Mouse (Mus musculus): ENCODE results near the gene Rom1. TPM values are rescaled to one million over a fixed set of nuclear protein-coding genes. Genes with fewer than 3 reads are reported as not detected.

The Rom1 gene
- polyA plus RNA-seq, 1 experiment from 2014 or later = 2.3 TPM

- WGBS = 21% methylated on average over 10 of the region's 10 CpGs
- no peaks in the 10 kb centered on the region for H3K9me3 ChIP-seq
- peaks cover 19% of the 10 kb centered on the region for H3K36me3 ChIP-seq
- H3K4me3 ChIP-seq = peak overlapping the region; percentile 94
- no peaks in the 10 kb centered on the region for H3K27me3 ChIP-seq (replicated peaks)
- H3K27ac ChIP-seq = 0 out of 2 replicates have a peak overlapping the region, but pooled peaks have one; percentile 96
- peak overlapping the region; percentile 75 for H3K4me2 ChIP-seq (replicated peaks)
- ATAC-seq (ENCODE audit: low FRiP score, low read depth) = peak; percentile 46
- H3K9ac ChIP-seq = peak overlapping the region; percentile 57
- H3K4me1 ChIP-seq = peaks cover 27% of the 10 kb centered on the region
Observed at GRCm38 (mm10) chr19:8941136-8941514, 12.0 kb upstream of the Rom1 start.

- Histone ChIP-seq H3K36me3 (peaks cover 15% of the 10 kb centered on the region), H3K27me3 (replicated peaks) (no peaks in the 10 kb centered on the region), H3K27ac (0 out of 2 replicates have a peak overlapping the region, but pooled peaks have one; percentile 96), H3K9me3 (no peaks in the 10 kb centered on the region), H3K9ac (no peak overlapping the region), H3K4me2 (replicated peaks) (peak overlapping the region; percentile 75), H3K4me1 (peaks cover 27% of the 10 kb centered on the region), H3K4me3 (no peak overlapping the region)
- ATAC-seq (ENCODE audit: low FRiP score, low read depth) = no peak
- WGBS = 77% methylated on average over 15 of the region's 15 CpGs
Observed at GRCm38 (mm10) chr19:8940526-8941133, 11.5 kb upstream of the Rom1 start.

GRCm38 (mm10) chr19:8936736-8937135 is 7.6 kb upstream of the Rom1 start:
- H3K4me2 ChIP-seq (replicated peaks) = no peak overlapping the region
- H3K27ac ChIP-seq = no peak overlapping the region
- no peaks in the 10 kb centered on the region for H3K9me3 ChIP-seq
- H3K36me3 ChIP-seq = peaks cover 14% of the 10 kb centered on the region; the same call in 1 of the 2 replicates
- H3K9ac ChIP-seq = no peak overlapping the region
- H3K4me1 ChIP-seq = peaks cover 11% of the 10 kb centered on the region
- no peaks in the 10 kb centered on the region for H3K27me3 ChIP-seq (replicated peaks)
- WGBS = 95% methylated on average over 2 of the region's 2 CpGs
- no peak for ATAC-seq (ENCODE audit: low FRiP score, low read depth)
- no peak overlapping the region for H3K4me3 ChIP-seq

- H3K27me3 ChIP-seq (replicated peaks) = no peaks in the 10 kb centered on the region
- ATAC-seq (ENCODE audit: low FRiP score, low read depth) = no peak
- H3K9ac ChIP-seq = no peak overlapping the region
- H3K4me1 ChIP-seq = peaks cover 20% of the 10 kb centered on the region
- 84% methylated on average over 7 of the region's 7 CpGs for WGBS
- peak overlapping the region; percentile 84 for H3K4me2 ChIP-seq (replicated peaks)
- peaks cover 29% of the 10 kb centered on the region for H3K36me3 ChIP-seq
- no peaks in the 10 kb centered on the region for H3K9me3 ChIP-seq
- H3K27ac ChIP-seq = no peak overlapping the region
- H3K4me3 ChIP-seq = no peak overlapping the region; the same call in 1 of the 2 replicates
Observed at GRCm38 (mm10) chr19:8930771-8931170, 1.6 kb upstream of the Rom1 start.

- Histone ChIP-seq H3K27ac (no peak overlapping the region), H3K4me3 (peak overlapping the region; percentile 59), H3K27me3 (replicated peaks) (no peaks in the 10 kb centered on the region), H3K9me3 (no peaks in the 10 kb centered on the region), H3K4me2 (replicated peaks) (peak overlapping the region; percentile 84), H3K4me1 (peaks cover 20% of the 10 kb centered on the region), H3K36me3 (peaks cover 34% of the 10 kb centered on the region), H3K9ac (peak overlapping the region; percentile 72)
- peak; percentile 13; the same call in 1 of the 2 replicates for ATAC-seq (ENCODE audit: low FRiP score, low read depth)
- WGBS = 16% methylated on average over 11 of the region's 11 CpGs
Observed at GRCm38 (mm10) chr19:8930117-8930516, 961 bp upstream of the Rom1 start.

GRCm38 (mm10) chr19:8928689-8929223 is 400 bp downstream of the Rom1 start:
- Histone ChIP-seq H3K27me3 (replicated peaks) (no peaks in the 10 kb centered on the region), H3K4me3 (peak overlapping the region; percentile 59), H3K4me1 (peaks cover 20% of the 10 kb centered on the region), H3K9ac (0 out of 2 replicates have a peak overlapping the region, but pooled peaks have one; percentile 72), H3K36me3 (peaks cover 31% of the 10 kb centered on the region), H3K9me3 (no peaks in the 10 kb centered on the region), H3K27ac (no peak overlapping the region), H3K4me2 (replicated peaks) (peak overlapping the region; percentile 84)
- ATAC-seq (ENCODE audit: low FRiP score, low read depth) = peak; percentile 31; the same call in 1 of the 2 replicates
- 22% methylated on average over 16 of the region's 16 CpGs for WGBS

- Histone ChIP-seq H3K4me2 (replicated peaks) (no peak overlapping the region), H3K9me3 (no peaks in the 10 kb centered on the region), H3K4me3 (no peak overlapping the region), H3K9ac (no peak overlapping the region), H3K4me1 (peaks cover 20% of the 10 kb centered on the region), H3K27ac (no peak overlapping the region), H3K27me3 (replicated peaks) (no peaks in the 10 kb centered on the region), H3K36me3 (peaks cover 26% of the 10 kb centered on the region)
- 91% methylated on average over 12 of the region's 12 CpGs for WGBS
- no peak for ATAC-seq (ENCODE audit: low FRiP score, low read depth)
Observed at GRCm38 (mm10) chr19:8927891-8928525, 1.1 kb downstream of the Rom1 start.

GRCm38 (mm10) chr19:8926766-8927165 is 2.4 kb downstream of the Rom1 start:
- H3K36me3 ChIP-seq = peaks cover 28% of the 10 kb centered on the region
- H3K4me2 ChIP-seq (replicated peaks) = no peak overlapping the region
- WGBS = 84% methylated on average over 2 of the region's 2 CpGs

GRCm38 (mm10) chr19:8921741-8922140 is 7.4 kb downstream of the Rom1 start:
- WGBS = 86% methylated on average over 9 of the region's 9 CpGs
- H3K9ac ChIP-seq = 0 out of 2 replicates have a peak overlapping the region, but pooled peaks have one; percentile 81
- H3K4me2 ChIP-seq (replicated peaks) = peak overlapping the region; percentile 71

More at GRCm38 (mm10) chr19:8926766-8927165, 2.4 kb downstream of the Rom1 start:
- Histone ChIP-seq H3K9me3 (no peaks in the 10 kb centered on the region), H3K4me1 (peaks cover 21% of the 10 kb centered on the region), H3K9ac (no peak overlapping the region), H3K4me3 (no peak overlapping the region), H3K27ac (no peak overlapping the region), H3K27me3 (replicated peaks) (no peaks in the 10 kb centered on the region)
- no peak for ATAC-seq (ENCODE audit: low FRiP score, low read depth)

GRCm38 (mm10) chr19:8920836-8921291 is 8.3 kb downstream of the Rom1 start:
- H3K27me3 ChIP-seq (replicated peaks) = no peaks in the 10 kb centered on the region
- ATAC-seq (ENCODE audit: low FRiP score, low read depth) = no peak
- WGBS = 4% methylated on average over 6 of the region's 6 CpGs
- H3K4me1 ChIP-seq = peaks cover 13% of the 10 kb centered on the region
- H3K9me3 ChIP-seq = no peaks in the 10 kb centered on the region
- H3K9ac ChIP-seq = peak overlapping the region; percentile 81
- H3K36me3 ChIP-seq = peaks cover 21% of the 10 kb centered on the region
- H3K4me2 ChIP-seq (replicated peaks) = peak overlapping the region; percentile 71
- peak overlapping the region; percentile 75 for H3K27ac ChIP-seq
- H3K4me3 ChIP-seq = peak overlapping the region; percentile 83

More at GRCm38 (mm10) chr19:8921741-8922140, 7.4 kb downstream of the Rom1 start:
- 0 out of 2 replicates have a peak overlapping the region, but pooled peaks have one; percentile 3 for H3K4me3 ChIP-seq
- no peak overlapping the region for H3K27ac ChIP-seq
- H3K9me3 ChIP-seq = no peaks in the 10 kb centered on the region
- H3K27me3 ChIP-seq (replicated peaks) = no peaks in the 10 kb centered on the region
- H3K36me3 ChIP-seq = peaks cover 21% of the 10 kb centered on the region
- ATAC-seq (ENCODE audit: low FRiP score, low read depth) = no peak
- peaks cover 13% of the 10 kb centered on the region for H3K4me1 ChIP-seq

GRCm38 (mm10) chr19:8920073-8920736 is 9.0 kb downstream of the Rom1 start, which contains the start of gene B3gat3:
Gene B3gat3, plus strand, starts transcription at chr19:8920374.
- Histone ChIP-seq H3K27ac (peak within 1 kb of the TSS; percentile 75), H3K9me3 (no peaks in the 10 kb centered on the region), H3K36me3 (peaks cover 22% of the 10 kb centered on the region), H3K4me3 (peak within 1 kb of the TSS; percentile 83), H3K4me2 (replicated peaks) (peak within 1 kb of the TSS; percentile 71), H3K9ac (peak within 1 kb of the TSS; percentile 81), H3K27me3 (replicated peaks) (no peaks in the 10 kb centered on the region), H3K4me1 (peaks cover 13% of the 10 kb centered on the region)
- peak; percentile 97 for ATAC-seq (ENCODE audit: low FRiP score, low read depth)
- 2% methylated on average over 50 of the region's 50 CpGs for WGBS

Data from neural tube, embryonic 12.5 days (tissue).